Mouse (Mus musculus) ovary, adult 2 months (tissue): Measurements from ENCODE around the gene Ces1d. TPM values are rescaled to one million over a fixed set of nuclear protein-coding genes. Genes with fewer than 3 reads are reported as not detected.

ENCODE experiments used
- polyA plus RNA-seq: library from polyadenylated mRNA; depleted of rRNA; stranded (reverse); fragments of >200 nt; gene quantifications from 2 replicates; pipeline ENCODE4 v1.2.3, GENCODE M21; 2012; rRNA removed

The Ces1d gene
- 30.8 and 96.7 TPM in 2 replicates for polyA plus RNA-seq

DNA sequence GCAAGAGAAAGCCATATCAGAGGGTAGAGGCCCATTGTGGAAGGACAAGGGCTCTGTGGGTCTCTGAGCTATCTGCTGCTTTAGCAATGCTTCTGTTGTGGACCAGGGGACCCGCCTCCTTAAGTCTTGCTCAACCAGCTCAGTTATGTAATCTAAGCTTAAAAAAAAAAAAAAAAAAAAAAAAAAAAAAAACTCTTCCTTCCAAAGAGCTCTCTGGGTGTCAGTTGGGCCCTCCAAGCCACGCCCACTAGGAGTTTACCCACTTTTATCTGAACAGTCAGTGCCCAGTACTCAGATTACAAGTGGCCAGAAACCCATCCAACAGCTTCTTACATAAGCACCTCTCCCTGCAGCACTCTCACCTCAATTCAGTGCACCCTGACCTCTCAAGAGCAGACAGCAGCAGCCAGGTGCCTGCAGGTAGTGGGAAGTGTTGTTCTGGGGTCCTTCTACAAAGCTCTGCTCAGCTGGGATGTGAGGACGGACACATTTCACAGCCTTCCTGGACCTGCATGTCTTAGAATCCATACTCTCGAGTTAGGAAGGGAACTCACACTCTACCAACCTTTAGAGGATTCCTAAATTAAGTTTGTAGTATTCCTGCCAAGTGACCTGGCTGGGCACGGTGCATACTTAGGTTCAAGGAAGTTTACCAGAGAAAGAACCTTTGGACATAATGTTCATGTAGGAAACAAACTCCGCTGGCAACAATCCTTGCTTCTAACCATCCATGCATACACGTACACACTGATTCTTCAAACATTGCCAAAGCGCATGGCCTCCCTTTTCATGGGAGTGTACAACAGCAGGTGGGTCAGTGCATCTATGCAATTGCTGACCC, at the start of gene Ces1d:
Gene Ces1d, minus strand, starts transcription at position 154 of the 841 bp plus-strand sequence.

DNA sequence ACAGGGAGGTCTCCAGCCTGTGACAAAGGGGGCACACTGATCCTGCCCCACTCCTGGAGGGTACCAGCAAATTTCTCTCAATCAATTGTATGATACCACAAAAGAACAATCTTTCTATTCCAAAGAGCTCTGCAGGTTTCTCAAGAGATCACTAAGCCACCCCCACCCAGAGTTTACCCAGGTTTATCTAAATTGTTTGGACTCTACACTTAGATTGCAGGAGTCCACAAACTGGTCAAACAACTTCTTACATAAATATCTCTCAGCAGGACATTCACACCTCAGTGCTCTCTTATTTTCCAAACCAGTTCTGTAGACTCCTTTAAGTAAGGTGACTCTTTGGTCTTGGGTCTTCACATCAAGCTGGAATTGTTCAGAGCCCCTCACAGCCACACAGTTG, 31.8 kb upstream of the Ces1d start, which contains the start of gene Ces1e:
Gene Ces1e, minus strand, starts transcription at position 174 of the 400 bp plus-strand sequence.

DNA sequence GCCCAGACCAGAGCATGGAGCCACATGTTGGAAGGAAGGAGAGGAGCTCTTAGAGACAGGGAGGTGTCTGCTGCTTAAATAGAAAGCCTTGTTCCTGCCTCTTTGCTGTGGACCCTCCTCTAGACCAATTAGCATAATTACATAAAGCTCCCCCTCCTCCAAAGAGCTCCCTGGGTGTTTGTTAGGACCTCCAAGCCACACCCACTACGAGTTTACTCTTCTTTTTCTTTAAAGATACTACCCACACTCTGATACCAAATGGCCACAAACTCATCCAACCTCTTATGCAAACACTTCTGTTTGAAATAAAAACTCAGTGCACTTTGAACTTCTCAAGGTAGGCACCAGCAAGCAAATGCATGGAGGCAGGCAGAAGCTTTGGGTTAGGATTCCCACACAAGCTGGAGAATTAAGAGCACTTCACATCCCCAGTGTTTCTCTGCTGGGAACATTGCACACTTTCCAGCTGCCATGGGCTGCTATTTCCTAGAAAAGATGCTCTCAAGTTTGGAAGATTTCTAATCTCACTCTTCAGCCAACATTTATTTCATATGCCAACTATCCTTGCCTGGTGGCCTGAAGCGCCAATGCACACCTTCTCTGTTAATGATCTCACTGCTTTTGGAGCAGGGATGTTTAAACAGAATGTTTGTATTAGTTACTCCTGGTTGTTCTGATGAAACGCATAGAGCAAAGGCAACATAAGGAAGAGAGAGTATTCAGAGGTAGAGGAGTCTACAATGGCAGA, 66.2 kb downstream of the Ces1d start, which contains the start of gene Ces1c:
Gene Ces1c, minus strand, starts transcription at position 51 of the 748 bp plus-strand sequence.

Other genes with a start within 250 kb of the Ces1d start
- gene Slc6a2, start 237.8 kb downstream of the Ces1d start, polyA plus RNA-seq: 0.77 and 1.7 TPM in 2 replicates
- gene Ces1a, start 149.6 kb downstream of the Ces1d start, polyA plus RNA-seq: not detected in 2 replicates
- gene Ces1b, start 117.8 kb downstream of the Ces1d start, polyA plus RNA-seq: 0.19 and 0.53 TPM in 2 replicates
- 0.16 and 1.1 TPM in 2 replicates for gene Ces1c, start 66.6 kb downstream of the Ces1d start, polyA plus RNA-seq
- 1.9 and 2.2 TPM in 2 replicates for gene Ces1e, start 31.8 kb upstream of the Ces1d start, polyA plus RNA-seq
- 5.8 and 10.2 TPM in 2 replicates for gene Ces1f, start 81.9 kb upstream of the Ces1d start, polyA plus RNA-seq
- 0.07 TPM in 1 of 2 replicates, not detected in the other for gene Ces1g, start 139.5 kb upstream of the Ces1d start, polyA plus RNA-seq
- not detected in 2 replicates for gene Ces1h, start 181.9 kb upstream of the Ces1d start, polyA plus RNA-seq